Mouse (Mus musculus) E14TG2a.4 (cell line): ENCODE measurements at regions not wholly inside any gene's neighbourhood (a gene's known extent, or its start where the extent isn't known, plus 50 kb on each side); places are given as distances from the start of the nearest gene placed in this dataset.

Experiments used
- CTCF ChIP-seq: conservative IDR thresholded peaks from 2 replicates; pipeline ENCODE4 v1.5.1; 2014; ENCODE audit warnings: low read length
- NANOG ChIP-seq: IDR thresholded peaks from 2 replicates; pipeline ENCODE4 v1.6.1; 2014; ENCODE audit warnings: borderline replicate concordance, low read length, mixed read lengths

GRCm38 (mm10) chr10:72318308-72318707 is 336.3 kb upstream of the Zwint start:
- no peak for TF ChIP-seq CTCF
- TF ChIP-seq NANOG: no peak
